In genomic region chr10:70470836-70471235, GRCm38 (mm10) we compare ENCODE assay signal across 32 mouse cellular contexts. TPM values are rescaled to one million over a fixed set of nuclear protein-coding genes. Genes with fewer than 3 reads are reported as not detected.
DNase-seq lines count a peak whose midpoint lies in the region; ATAC-seq and TF ChIP-seq lines count a peak whose summit lies in the region.
"Had no signal": no experiment of that assay in that cellular context is flagged by ENCODE, and none has a peak within 500 bp of the region (broad histone marks: within the 10 kb centered on the region; RNA-seq: fewer than 3 reads in every experiment).

No protein-coding gene starts in this region.

- no peak for ATAC-seq in heart, embryonic 13.5 days (ENCODE audit: extremely low read depth, insufficient number of reproducible peaks, low FRiP score, low TSS enrichment)
- no peak for ATAC-seq in forebrain, embryonic 12.5 days (ENCODE audit: low FRiP score)
- ATAC-seq in forebrain, embryonic 11.5 days (replicated peaks; ENCODE audit: low FRiP score): no peak
- ATAC-seq: activated CD4-positive, CD25-positive, alpha-beta regulatory T cell, adult 4 months; CD4-positive, CD25-positive, alpha-beta regulatory T cell, adult 4 months; forebrain, embryonic 14.5 days; forebrain, postnatal 0 days; hindbrain, embryonic 16.5 days; intestine, embryonic 15.5 days; Patski had no signal

- peaks cover 39% of the 10 kb centered on the region for H3K36me3 ChIP-seq in heart, embryonic 13.5 days
- no peaks in the 10 kb centered on the region for H3K36me3 ChIP-seq in ES-E14 (ENCODE audit: control insufficient read depth, insufficient read depth, low read length, poor library complexity, severe bottlenecking)
- peaks cover 20% of the 10 kb centered on the region for H3K36me3 ChIP-seq in forebrain, embryonic 12.5 days (replicated peaks)
- no peaks in the 10 kb centered on the region; the same call in 1 of the 2 replicates for H3K36me3 ChIP-seq in forebrain, embryonic 11.5 days (ENCODE audit: control insufficient read depth, insufficient read depth, low read length)
- H3K36me3 ChIP-seq: G1E; intestine, embryonic 15.5 days had no signal

- peaks cover 17% of the 10 kb centered on the region for H3K9me3 ChIP-seq in heart, embryonic 13.5 days
- no peaks in the 10 kb centered on the region for H3K9me3 ChIP-seq in ES-E14 (ENCODE audit: control insufficient read depth, insufficient read depth, low read depth, low read length)
- 0 out of 2 replicates have a peak, but pooled peaks cover 2% of the 10 kb centered on the region for H3K9me3 ChIP-seq in forebrain, embryonic 12.5 days
- H3K9me3 ChIP-seq in forebrain, embryonic 11.5 days (ENCODE audit: control insufficient read depth, low read length): no peaks in the 10 kb centered on the region; the same call in 1 of the 2 replicates
- H3K9me3 ChIP-seq: embryonic facial prominence, embryonic 10.5 days; heart, embryonic 15.5 days; intestine, embryonic 15.5 days had no signal

- H3K27me3 ChIP-seq in heart, embryonic 13.5 days (replicated peaks): no peaks in the 10 kb centered on the region
- no peaks in the 10 kb centered on the region for H3K27me3 ChIP-seq in forebrain, embryonic 12.5 days
- no peaks in the 10 kb centered on the region for H3K27me3 ChIP-seq in forebrain, embryonic 11.5 days (ENCODE audit: control insufficient read depth, insufficient read depth, low read length)
- H3K27me3 ChIP-seq: embryonic facial prominence, embryonic 13.5 days; heart, embryonic 15.5 days; hindbrain, embryonic 13.5 days; intestine, embryonic 15.5 days; Patski had no signal

- H3K27ac ChIP-seq in heart, embryonic 13.5 days (replicated peaks): peak overlapping the region; percentile 48; the same call in 1 of the 2 replicates
- H3K27ac ChIP-seq in ES-E14 (ENCODE audit: insufficient read depth, low read depth, low read length, poor library complexity, severe bottlenecking): no peak overlapping the region
- H3K27ac ChIP-seq in forebrain, embryonic 12.5 days: no peak overlapping the region
- H3K27ac ChIP-seq in forebrain, embryonic 11.5 days (ENCODE audit: low read depth, low read length): no peak overlapping the region
- H3K27ac ChIP-seq: embryonic facial prominence, embryonic 10.5 days; embryonic facial prominence, embryonic 13.5 days; gastrocnemius, adult 2 months; heart, embryonic 15.5 days; hindbrain, embryonic 10.5 days; hindbrain, embryonic 13.5 days; intestine, embryonic 15.5 days had no signal

- H3K4me2 ChIP-seq in heart, embryonic 13.5 days: no peak overlapping the region
- H3K4me2 ChIP-seq in forebrain, embryonic 12.5 days: no peak overlapping the region
- no peak overlapping the region for H3K4me2 ChIP-seq in forebrain, embryonic 11.5 days (ENCODE audit: low read depth, low read length, severe bottlenecking)
- H3K4me2 ChIP-seq: embryonic facial prominence, embryonic 13.5 days; heart, embryonic 15.5 days; hindbrain, embryonic 13.5 days; intestine, embryonic 15.5 days had no signal

- H3K4me1 ChIP-seq in heart, embryonic 13.5 days: peaks cover 8% of the 10 kb centered on the region
- H3K4me1 ChIP-seq in ES-E14 (ENCODE audit: control insufficient read depth in 2 of 2, insufficient read depth in 2 of 2, low read length in 2 of 2, poor library complexity in 1 of 2): no peaks in the 10 kb centered on the region
- no peaks in the 10 kb centered on the region for H3K4me1 ChIP-seq in forebrain, embryonic 12.5 days
- H3K4me1 ChIP-seq in forebrain, embryonic 11.5 days (replicated peaks; ENCODE audit: control insufficient read depth, insufficient read depth, low read length): no peaks in the 10 kb centered on the region
- H3K4me1 ChIP-seq: embryonic facial prominence, embryonic 10.5 days; embryonic facial prominence, embryonic 13.5 days; hindbrain, embryonic 10.5 days; hindbrain, embryonic 13.5 days; intestine, embryonic 15.5 days had no signal

- in situ Hi-C loops in ES-E14 (cut with MboI; ENCODE audit: low sequenced_read_pairs in 2 of 2, unreplicated experiment in 2 of 2): no loop called here

- WGBS in heart, embryonic 13.5 days: 69% methylated on average over 1 of the region's 1 CpGs
- WGBS in forebrain, embryonic 12.5 days: 86% methylated on average over 1 of the region's 1 CpGs
- WGBS in forebrain, embryonic 11.5 days: 79% methylated on average over 1 of the region's 1 CpGs

- H3K4me3 ChIP-seq in heart, embryonic 13.5 days: no peak overlapping the region
- no peak overlapping the region for H3K4me3 ChIP-seq in ES-E14 (ENCODE audit: insufficient read depth in 1 of 2, low read depth in 1 of 2, low read length in 2 of 2, poor library complexity in 1 of 2, severe bottlenecking in 1 of 2)
- no peak overlapping the region for H3K4me3 ChIP-seq in forebrain, embryonic 12.5 days (replicated peaks)
- no peak overlapping the region for H3K4me3 ChIP-seq in forebrain, embryonic 11.5 days (ENCODE audit: low read depth, low read length)
- H3K4me3 ChIP-seq: embryonic facial prominence, embryonic 10.5 days; embryonic facial prominence, embryonic 13.5 days; erythroblast, embryonic 14.5 days; gastrocnemius, adult 2 months; heart, embryonic 15.5 days; hindbrain, embryonic 10.5 days; hindbrain, embryonic 13.5 days; intestine, embryonic 15.5 days had no signal

- no peak for DNase-seq in heart, adult 18-20 months
- DNase-seq in 3T3-L1 (ENCODE audit: low read depth, low spot score) (peak; percentile 6), ES-E14 (ENCODE audit: low read depth, low spot score) (peak; percentile 20)
- DNase-seq in forebrain, embryonic 11.5 days (ENCODE audit: low spot score): no peak
- DNase-seq: adrenal gland, adult 8-10 months; adrenal gland, postnatal 25 days; cerebellum, adult 11-12 months; cerebellum, adult 8-10 months; cerebellum, postnatal 10 days; cerebellum, postnatal 36 days; embryo, embryonic 11 days; forebrain, postnatal 0 days; gastrocnemius, adult 2 months; gastrocnemius, postnatal 14 days; heart, adult 11 months; heart, postnatal 36 days; kidney, adult 11 months had no signal

- no peak overlapping the region for H3K9ac ChIP-seq in heart, embryonic 13.5 days
- H3K9ac ChIP-seq in ES-E14 (ENCODE audit: insufficient read depth, low read depth, low read length, poor library complexity, severe bottlenecking): no peak overlapping the region
- H3K9ac ChIP-seq in forebrain, embryonic 12.5 days: no peak overlapping the region
- H3K9ac ChIP-seq in forebrain, embryonic 11.5 days (ENCODE audit: low read length): no peak overlapping the region
- H3K9ac ChIP-seq: embryonic facial prominence, embryonic 13.5 days; forebrain, postnatal 0 days; heart, embryonic 15.5 days; hindbrain, embryonic 13.5 days; intestine, embryonic 15.5 days had no signal

TF ChIP-seq in ES-E14, 5 proteins besides CTCF, POLR2A, EP300 and RAD21:
- TF ChIP-seq ZNF384 (IDR thresholded peaks at IDR 0.05; ENCODE audit: low read depth, low read length) (no peak), ZC3H11A (IDR thresholded peaks at IDR 0.05; ENCODE audit: borderline replicate concordance, low read depth, low read length) (no peak), MAFK (IDR thresholded peaks at IDR 0.05; ENCODE audit: insufficient read depth, low read depth, low read length) (no peak), HCFC1 (IDR thresholded peaks at IDR 0.05; ENCODE audit: borderline replicate concordance, insufficient read depth, low read length) (no peak), CHD2 (IDR thresholded peaks at IDR 0.05; ENCODE audit: low read depth, low read length) (no peak)
TF ChIP-seq in ES-E14: peak in this region for 0.

RNA-seq across cellular contexts. Expression of gene Fam13c, which starts 30.6 kb away (rescaled TPM):
- polyA plus RNA-seq in heart, embryonic 13.5 days (2015; fragmentation: Nextera tagmentation; extraction: Ambion mirVana): 9.5 and 10.0 TPM in 2 replicates
- total RNA-seq in heart, adult 18-20 months (2021): 1 to 10 TPM; 3.9 to 5.3 TPM
- 4.0 and 4.4 TPM in 2 replicates for total RNA-seq in ES-E14 (2012; rRNA removed)
- polyA plus RNA-seq in forebrain, embryonic 12.5 days (2016; fragmentation: Nextera tagmentation; extraction: Ambion mirVana): 17.7 and 19.1 TPM in 2 replicates
- polyA plus RNA-seq in forebrain, embryonic 11.5 days (2014; fragmentation: Nextera tagmentation; extraction: Ambion mirVana): 11.7 and 13.6 TPM in 2 replicates
- polyA plus RNA-seq: activated CD4-positive, CD25-positive, alpha-beta regulatory T cell, adult 4 months; CD4-positive, CD25-positive, alpha-beta regulatory T cell, adult 4 months; erythroblast, embryonic 14.5 days; G1E had no signal

Comparison
In these comparisons a context has a peak if more than half of its experiments do, and no peak if none do; other contexts are left out.
1. DNase-seq: peak in 3T3-L1 (single experiment) and ES-E14 (single experiment); none in heart, adult 18-20 months (0 of 2) and forebrain, embryonic 11.5 days (single experiment).